In the genomic region with DNA sequence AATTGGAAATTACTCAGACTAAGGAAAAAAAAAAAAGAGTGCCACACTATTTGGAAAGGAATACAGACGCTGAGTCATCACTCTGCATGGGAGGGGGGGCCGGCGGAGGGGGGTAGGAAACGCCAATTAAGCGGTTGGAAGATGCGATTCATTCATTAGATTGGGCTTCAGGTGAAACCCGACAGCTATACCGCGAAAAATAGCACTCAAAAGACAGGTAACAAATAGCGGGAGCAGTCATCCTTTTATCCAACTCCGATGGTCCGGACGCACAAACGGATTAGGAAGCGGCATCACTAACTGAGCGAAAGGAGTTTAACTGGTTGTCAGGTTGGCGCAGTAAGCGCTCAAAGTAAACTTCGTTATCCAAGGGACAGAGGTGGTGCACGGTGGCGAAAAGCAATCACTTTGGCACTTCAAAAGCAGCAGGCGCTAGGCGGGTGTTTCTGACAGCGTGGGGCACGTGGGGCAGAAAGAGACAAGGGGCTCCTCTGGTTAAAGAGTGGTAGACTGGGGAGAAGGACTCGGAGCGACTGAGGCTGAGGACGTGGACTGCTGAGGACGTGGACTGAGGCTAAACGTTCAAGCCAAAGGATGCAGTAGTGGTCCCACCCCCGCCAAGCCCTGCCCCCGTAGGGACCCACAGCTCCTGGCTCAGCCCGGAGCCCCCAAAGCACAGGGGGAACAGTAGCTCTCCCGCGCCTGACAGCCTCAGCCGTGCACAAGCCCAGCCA, we compare ENCODE assay signal across 7 mouse cellular contexts. TPM values are rescaled to one million over a fixed set of nuclear protein-coding genes. Genes with fewer than 3 reads are reported as not detected.
DNase-seq lines count a peak whose midpoint lies in the region; ATAC-seq lines count a peak whose summit lies in the region.

No protein-coding gene starts in this region.

- peak; percentile 12; the same call in 1 of the 2 replicates for ATAC-seq in intestine, embryonic 14.5 days (replicated peaks; ENCODE audit: low FRiP score, low TSS enrichment, low read depth)
- ATAC-seq in midbrain, embryonic 13.5 days, result no peak

- H3K9me3 ChIP-seq in intestine, embryonic 14.5 days (ENCODE audit: control insufficient read depth, low read length), result no peaks in the 10 kb centered on the region
- H3K9me3 ChIP-seq in midbrain, embryonic 13.5 days, result no peaks in the 10 kb centered on the region

- peaks cover 16% of the 10 kb centered on the region; the same call in 1 of the 2 replicates for H3K4me1 ChIP-seq in intestine, embryonic 14.5 days (replicated peaks; ENCODE audit: control insufficient read depth, insufficient read depth, low read length)
- H3K4me1 ChIP-seq in midbrain, embryonic 13.5 days (replicated peaks), result peaks cover 27% of the 10 kb centered on the region

- intact Hi-C loops in left cerebral cortex, postnatal 4 days (cut with DNase I), result no loop called here

- peak overlapping the region; percentile 90 for H3K4me2 ChIP-seq in intestine, embryonic 14.5 days (ENCODE audit: low read length)
- H3K4me2 ChIP-seq in midbrain, embryonic 13.5 days (replicated peaks), result peak overlapping the region; percentile 88

- DNase-seq in R1 (ENCODE audit: low read depth, low spot score), result peak; percentile 65
- DNase-seq in c-Kit-positive CD71-positive TER-119-positive erythroid progenitor cells, embryonic 14.5 days (ENCODE audit: low spot score), result peak; percentile 69
- DNase-seq in frontal cortex, postnatal 25 days (ENCODE audit: low spot score in 2 of 2), result peak; percentile 15 to 22
- DNase-seq in intestine, embryonic 14.5 days (ENCODE audit: low spot score), result peak; percentile 81
- peak; percentile 45 for DNase-seq in left cerebral cortex, postnatal 4 days
- peak; percentile 56 to 85 for DNase-seq in spleen, postnatal 4 days (ENCODE audit: low spot score in 2 of 2)

- H3K27ac ChIP-seq in intestine, embryonic 14.5 days (ENCODE audit: low read depth), result peak overlapping the region; percentile 95
- H3K27ac ChIP-seq in midbrain, embryonic 13.5 days, result peak overlapping the region; percentile 92

- WGBS in intestine, embryonic 14.5 days, result under 1% methylated on average over 36 of the region's 36 CpGs
- under 1% methylated on average over 36 of the region's 36 CpGs for WGBS in midbrain, embryonic 13.5 days

- H3K9ac ChIP-seq in intestine, embryonic 14.5 days (ENCODE audit: low read length), result peak overlapping the region; percentile 85
- H3K9ac ChIP-seq in midbrain, embryonic 13.5 days (replicated peaks), result peak overlapping the region; percentile 86

- H3K27me3 ChIP-seq in intestine, embryonic 14.5 days (replicated peaks; ENCODE audit: control insufficient read depth, insufficient read depth, low read length), result no peaks in the 10 kb centered on the region
- no peaks in the 10 kb centered on the region for H3K27me3 ChIP-seq in midbrain, embryonic 13.5 days

- peak overlapping the region; percentile 96 for H3K4me3 ChIP-seq in intestine, embryonic 14.5 days (ENCODE audit: low read depth, low read length)
- H3K4me3 ChIP-seq in midbrain, embryonic 13.5 days (replicated peaks), result peak overlapping the region; percentile 81

- no peaks in the 10 kb centered on the region for H3K36me3 ChIP-seq in intestine, embryonic 14.5 days (ENCODE audit: control insufficient read depth, insufficient read depth, low read length)
- no peaks in the 10 kb centered on the region for H3K36me3 ChIP-seq in midbrain, embryonic 13.5 days

RNA-seq across cellular contexts. Expression of a gene that starts 1.2 kb away (rescaled TPM):
- polyA plus RNA-seq in intestine, embryonic 14.5 days (2014; fragmentation: Nextera tagmentation; extraction: Ambion mirVana), result 35.8 and 38.1 TPM in 2 replicates
- 100 to 1,000 TPM; 112 to 115 TPM for total RNA-seq in left cerebral cortex, postnatal 4 days (2021)
- 37.3 and 40.1 TPM in 2 replicates for polyA plus RNA-seq in midbrain, embryonic 13.5 days (2015; fragmentation: Nextera tagmentation; extraction: Ambion mirVana)

RNA-seq across cellular contexts. Expression of a gene that starts 41.7 kb away (rescaled TPM):
- 29.4 and 31.6 TPM in 2 replicates for polyA plus RNA-seq in intestine, embryonic 14.5 days (2014; fragmentation: Nextera tagmentation; extraction: Ambion mirVana)
- total RNA-seq in left cerebral cortex, postnatal 4 days (2021), result 10 to 100 TPM; 34.3 to 41.2 TPM
- 26.1 and 29.6 TPM in 2 replicates for polyA plus RNA-seq in midbrain, embryonic 13.5 days (2015; fragmentation: Nextera tagmentation; extraction: Ambion mirVana)

Comparison
In these comparisons a context has a peak if more than half of its experiments do, and no peak if none do; other contexts are left out.
1. DNase-seq: peak in every context shown above with its lines; median percentile 81 in intestine, embryonic 14.5 days; 70 in spleen, postnatal 4 days; 69 in c-Kit-positive CD71-positive TER-119-positive erythroid progenitor cells, embryonic 14.5 days; 65 in R1; 45 in left cerebral cortex, postnatal 4 days; 18 in frontal cortex, postnatal 25 days.